Comparison of ENCODE assay signal across 8 mouse cellular contexts in the genomic region with DNA sequence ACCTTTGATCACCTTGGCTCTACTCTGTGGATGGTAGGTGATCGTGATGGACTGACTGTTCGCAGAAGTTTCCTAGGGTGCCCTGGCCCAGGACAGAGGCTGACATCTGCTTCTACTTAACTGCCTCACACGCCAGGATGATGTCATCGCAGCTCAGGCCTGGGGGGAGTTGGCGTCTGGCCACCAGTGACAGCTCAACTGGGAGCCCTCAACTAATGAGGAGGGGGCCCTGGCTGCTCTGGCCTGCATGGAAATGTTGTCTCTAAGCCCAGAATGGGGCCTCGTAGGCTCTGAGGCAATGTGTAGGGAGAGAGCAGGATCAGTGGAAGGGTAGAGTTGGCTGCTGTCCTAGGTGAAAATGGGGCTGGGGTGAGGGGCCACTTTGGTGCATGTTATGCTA.
DNase-seq lines count a peak whose midpoint lies in the region; ATAC-seq and TF ChIP-seq lines count a peak whose summit lies in the region.

No protein-coding gene starts in this region.

- peak; percentile 94 for DNase-seq in heart, adult 11 months
- DNase-seq in heart, adult 8-10 months (ENCODE audit: low spot score), result no peak
- no peak for DNase-seq in Patski (ENCODE audit: low read depth, low spot score)
- DNase-seq in gastrocnemius, adult 18-20 months (ENCODE audit: low spot score), result peak; percentile 48
- DNase-seq in layer of hippocampus, postnatal 14 days (ENCODE audit: low spot score in 2 of 2), result no peak
- DNase-seq in thymus, adult 18-20 months, result no peak

- peak overlapping the region; percentile 23 for H3K27ac ChIP-seq in limb, embryonic 12.5 days

- in situ Hi-C loops in Patski (cut with MboI; ENCODE audit: low pct_unique_long_range_greater_than_20kb), result loop anchor here (5.0 kb wide), 1 partner anchor 49 kb away; no protein-coding TSS in a partner anchor

- WGBS in limb, embryonic 12.5 days, result 11% methylated on average over 6 of the region's 6 CpGs

- POLR2A ChIA-PET in Patski (lab: Charles Lee), result no interaction called here

- no peaks in the 10 kb centered on the region for H3K27me3 ChIP-seq in Patski
- H3K27me3 ChIP-seq in limb, embryonic 12.5 days, result no peaks in the 10 kb centered on the region

- 0 out of 2 replicates have a peak overlapping the region, but pooled peaks have one; percentile 2 for H3K4me2 ChIP-seq in limb, embryonic 12.5 days

- H3K9me3 ChIP-seq in limb, embryonic 12.5 days, result no peaks in the 10 kb centered on the region; the same call in 1 of the 2 replicates

- peak; percentile 28 for ATAC-seq in Patski
- ATAC-seq in limb, embryonic 12.5 days (ENCODE audit: insufficient number of reproducible peaks, insufficient read depth, low FRiP score, low TSS enrichment, low read depth), result peak; percentile 61; the same call in 1 of the 2 replicates
- ATAC-seq in frontal cortex, adult (ENCODE audit: low TSS enrichment), result no peak

- H3K36me3 ChIP-seq in limb, embryonic 12.5 days, result no peaks in the 10 kb centered on the region

- no peak overlapping the region for H3K4me3 ChIP-seq in limb, embryonic 12.5 days (replicated peaks)

- CTCF ChIA-PET in Patski (lab: Charles Lee), result interaction anchor here (1.0 to 1.2 kb wide), 2 partner anchors 13 to 44 kb away, joined by 3 to 4 read pairs; no protein-coding TSS in a partner anchor

- H3K4me1 ChIP-seq in limb, embryonic 12.5 days (replicated peaks), result peaks cover 19% of the 10 kb centered on the region

- H3K9ac ChIP-seq in limb, embryonic 12.5 days (replicated peaks), result no peak overlapping the region

- no peak for TF ChIP-seq CTCF in Patski (IDR thresholded peaks at IDR 0.05)

Comparison
In these comparisons a context has a peak if more than half of its experiments do, and no peak if none do; other contexts are left out.
1. DNase-seq: peak in heart, adult 11 months (single experiment) and gastrocnemius, adult 18-20 months (single experiment); none in heart, adult 8-10 months (single experiment), Patski (single experiment), layer of hippocampus, postnatal 14 days (0 of 2) and thymus, adult 18-20 months (0 of 2).